Mouse (Mus musculus) intestine, postnatal 0 days (tissue): Measurements from ENCODE around the gene Hspa12a. TPM values are rescaled to one million over a fixed set of nuclear protein-coding genes. Genes with fewer than 3 reads are reported as not detected.

Experiments
- ATAC-seq: fragments of 200-750 bp; cut with Nextera tagmentation; 2 replicates; pipeline ENCODE4 v1.8.0; 2017; ENCODE audit warnings: mild to moderate bottlenecking, moderate TSS enrichment, moderate library complexity
- H3K27ac ChIP-seq: fragments of 300-500 bp; sonication (generic); 2 replicates; pipeline ENCODE4 v1.5.1; 2014; ENCODE audit warnings: mild to moderate bottlenecking, low read depth, low read length, moderate library complexity
- H3K27me3 ChIP-seq: fragments of 300-500 bp; sonication (generic); replicated peaks from 2 replicates; pipeline ENCODE4 v1.6.1; 2014; ENCODE audit warnings: low read length, mixed read lengths; ENCODE audit not compliant: control insufficient read depth, insufficient read depth
- H3K36me3 ChIP-seq: fragments of 300-500 bp; sonication (generic); 2 replicates; pipeline ENCODE4 v1.6.1; 2014; ENCODE audit warnings: mild to moderate bottlenecking, moderate library complexity; ENCODE audit not compliant: control insufficient read depth, insufficient read depth
- H3K4me1 ChIP-seq: fragments of 300-500 bp; sonication (generic); replicated peaks from 2 replicates; pipeline ENCODE4 v1.6.1; 2014; ENCODE audit warnings: antibody characterized with exemption, low read length, mixed read lengths; ENCODE audit not compliant: control insufficient read depth, insufficient read depth
- H3K4me2 ChIP-seq: fragments of 300-500 bp; sonication (generic); replicated peaks from 2 replicates; pipeline ENCODE4 v1.6.1; 2014; ENCODE audit warnings: low read depth, mild to moderate bottlenecking, moderate library complexity
- H3K4me3 ChIP-seq: fragments of 300-500 bp; sonication (generic); 2 replicates; pipeline ENCODE4 v1.5.1; 2014; ENCODE audit warnings: low read depth, low read length
- H3K9ac ChIP-seq: fragments of 300-500 bp; sonication (generic); 2 replicates; pipeline ENCODE4 v1.6.1; 2014; ENCODE audit warnings: mild to moderate bottlenecking, low read depth, low read length
- H3K9me3 ChIP-seq: fragments of 300-500 bp; sonication (generic); 2 replicates; pipeline ENCODE4 v1.6.1; 2016; ENCODE audit warnings: mixed run types; ENCODE audit not compliant: control insufficient read depth
- CTCF ChIP-seq: sonication (generic); IDR thresholded peaks from 2 replicates; pipeline ENCODE4 v1.5.1; 2016; ENCODE audit warnings: low read depth, mild to moderate bottlenecking, control low read depth, antibody characterized with exemption, moderate library complexity
- WGBS: fragments of 180-500 bp; shearing (Covaris S2); extraction: QIAGEN DNeasy Blood & Tissue Kit; methylation state at CpG from one replicate; pipeline ENCODE4 v1.1.7; 2014; 5-methylcytosine and 5-hydroxymethylcytosine counted together
- polyA plus RNA-seq: library from polyadenylated mRNA; unstranded; fragments of >200 nt; fragmentation: Nextera tagmentation; extraction: Ambion mirVana; gene quantifications from 2 replicates; pipeline ENCODE4 v1.2.1, GENCODE M21; 2015

The Hspa12a gene
- polyA plus RNA-seq, 1 experiment from 2014 or later = 3.6 TPM

GRCm38 (mm10) chr19:58952236-58952635 is 8.8 kb upstream of the Hspa12a start:
- WGBS = 70% methylated on average over 13 of the region's 13 CpGs
- Histone ChIP-seq H3K4me1 (no peaks in the 10 kb centered on the region), H3K36me3 (no peaks in the 10 kb centered on the region), H3K4me3 (no peak overlapping the region), H3K27ac (no peak overlapping the region), H3K9me3 (no peaks in the 10 kb centered on the region), H3K27me3 (0 out of 2 replicates have a peak, but pooled peaks cover 3% of the 10 kb centered on the region), H3K9ac (no peak overlapping the region), H3K4me2 (no peak overlapping the region)
- ATAC-seq = no peak
- no peak for TF ChIP-seq CTCF

- Histone ChIP-seq H3K9ac (no peak overlapping the region), H3K9me3 (no peaks in the 10 kb centered on the region), H3K27me3 (0 out of 2 replicates have a peak, but pooled peaks cover 3% of the 10 kb centered on the region), H3K4me2 (no peak overlapping the region), H3K4me1 (no peaks in the 10 kb centered on the region), H3K36me3 (no peaks in the 10 kb centered on the region), H3K4me3 (no peak overlapping the region), H3K27ac (no peak overlapping the region)
- no peak for ATAC-seq
- no peak for TF ChIP-seq CTCF
- 84% methylated on average over 3 of the region's 3 CpGs for WGBS
These were observed 8.1 kb upstream of the Hspa12a start for GRCm38 (mm10) chr19:58951521-58951920.

GRCm38 (mm10) chr19:58945959-58946358 is 2.5 kb upstream of the Hspa12a start:
- no peak for TF ChIP-seq CTCF
- WGBS = 86% methylated on average over 7 of the region's 7 CpGs
- no peaks in the 10 kb centered on the region for H3K9me3 ChIP-seq

DNA sequence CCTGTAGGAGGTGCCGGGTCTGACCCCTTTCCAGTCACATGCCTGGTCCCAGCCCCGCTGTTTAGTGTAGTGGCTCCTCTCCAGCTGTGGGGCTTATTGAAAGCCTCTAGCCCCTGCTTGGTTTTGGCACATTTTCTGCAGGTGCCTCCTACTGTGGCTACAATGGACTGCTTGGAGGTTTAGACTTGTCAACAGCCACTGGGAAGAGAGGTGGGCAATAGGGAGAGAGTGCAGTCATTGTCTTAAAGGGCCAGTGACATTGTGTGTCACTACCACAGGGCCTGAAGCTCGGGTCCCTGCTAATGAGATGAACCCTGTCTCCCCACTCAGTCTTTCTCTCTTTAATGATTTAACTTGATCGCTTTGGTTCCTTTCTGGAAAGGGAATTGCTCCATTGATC is 10.4 kb downstream of the Hspa12a start:
- H3K9me3 ChIP-seq = no peaks in the 10 kb centered on the region
- H3K4me1 ChIP-seq = no peaks in the 10 kb centered on the region
- H3K36me3 ChIP-seq = no peaks in the 10 kb centered on the region
- ATAC-seq = no peak
- H3K27me3 ChIP-seq = 0 out of 2 replicates have a peak, but pooled peaks cover 4% of the 10 kb centered on the region
- H3K27ac ChIP-seq = no peak overlapping the region
- no peak overlapping the region for H3K9ac ChIP-seq
- 39% methylated on average over 4 of the region's 4 CpGs for WGBS
- TF ChIP-seq CTCF = no peak
- H3K4me3 ChIP-seq = no peak overlapping the region
- no peak overlapping the region for H3K4me2 ChIP-seq

More at GRCm38 (mm10) chr19:58945959-58946358, 2.5 kb upstream of the Hspa12a start:
- Histone ChIP-seq H3K27ac (no peak overlapping the region), H3K4me1 (peaks cover 3% of the 10 kb centered on the region; the same call in 1 of the 2 replicates), H3K36me3 (no peaks in the 10 kb centered on the region), H3K4me2 (no peak overlapping the region), H3K4me3 (no peak overlapping the region), H3K9ac (no peak overlapping the region), H3K27me3 (no peaks in the 10 kb centered on the region)
- no peak for ATAC-seq

DNA sequence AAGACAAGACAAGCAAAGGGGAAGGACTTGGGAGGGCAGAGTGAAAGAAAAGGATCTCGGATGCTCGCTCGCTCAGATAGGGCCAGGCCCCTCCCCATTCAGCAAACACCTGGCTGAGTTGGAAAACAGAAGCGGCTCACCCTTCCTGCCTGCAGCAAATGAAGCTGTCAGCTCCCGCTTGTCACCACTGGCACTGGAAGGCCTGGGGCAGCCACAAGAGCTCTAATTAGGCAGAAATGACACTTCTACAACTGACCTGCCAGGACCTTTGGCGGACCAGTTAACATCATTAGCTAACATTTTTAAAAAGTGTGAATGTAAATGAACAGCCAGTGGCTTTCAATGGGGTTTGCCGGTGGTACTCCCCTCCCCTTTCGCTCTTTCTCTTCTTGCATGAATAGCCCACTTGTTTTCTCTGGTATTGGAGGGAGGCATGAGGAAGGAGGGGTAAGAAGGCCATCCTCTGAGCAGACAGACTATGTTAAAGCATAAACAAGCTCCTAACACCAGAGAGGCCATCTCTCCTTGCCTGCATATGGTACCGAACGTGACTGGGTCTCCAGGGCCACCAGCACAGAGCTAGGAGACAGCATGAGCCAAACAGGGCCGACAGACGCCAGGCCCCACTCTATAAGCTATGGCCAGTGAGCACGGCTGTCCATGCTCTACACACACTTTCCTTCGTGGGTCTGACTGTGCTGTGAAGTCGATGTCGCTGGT is 12.2 kb downstream of the Hspa12a start:
- no peaks in the 10 kb centered on the region for H3K36me3 ChIP-seq
- no peaks in the 10 kb centered on the region for H3K9me3 ChIP-seq
- no peak overlapping the region for H3K27ac ChIP-seq
- H3K9ac ChIP-seq = no peak overlapping the region
- 38% methylated on average over 16 of the region's 16 CpGs for WGBS
- no peak overlapping the region for H3K4me2 ChIP-seq
- no peaks in the 10 kb centered on the region for H3K4me1 ChIP-seq
- no peak overlapping the region for H3K4me3 ChIP-seq
- TF ChIP-seq CTCF = no peak
- no peak for ATAC-seq
- H3K27me3 ChIP-seq = 0 out of 2 replicates have a peak, but pooled peaks cover 4% of the 10 kb centered on the region

DNA sequence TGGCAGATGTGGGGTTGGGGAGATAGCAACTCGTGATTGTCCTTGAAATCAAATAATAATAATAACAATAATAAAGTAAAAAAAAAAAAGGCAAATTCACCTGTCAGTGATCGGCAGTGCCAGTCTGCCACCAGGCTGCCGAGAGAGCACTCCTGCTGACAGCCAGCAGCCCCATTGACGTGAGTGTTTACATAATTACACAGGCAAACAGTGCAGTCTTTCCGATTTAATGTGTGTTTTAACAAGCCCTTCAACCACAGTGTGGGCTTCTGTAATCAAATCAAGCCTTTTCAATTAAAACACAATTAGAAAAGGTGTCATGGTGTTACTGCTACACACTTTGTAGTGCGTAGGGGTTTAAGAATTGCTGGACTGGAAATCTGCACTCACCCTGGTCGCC is 24.3 kb downstream of the Hspa12a start:
- TF ChIP-seq CTCF = no peak

More for the DNA sequence above, 24.3 kb downstream of the Hspa12a start:
- H3K4me3 ChIP-seq = peak overlapping the region; percentile 19
- no peaks in the 10 kb centered on the region for H3K36me3 ChIP-seq
- H3K27ac ChIP-seq = no peak overlapping the region
- H3K27me3 ChIP-seq = 0 out of 2 replicates have a peak, but pooled peaks cover 5% of the 10 kb centered on the region
- WGBS = 30% methylated on average over 7 of the region's 7 CpGs
- H3K4me1 ChIP-seq = no peaks in the 10 kb centered on the region
- H3K9me3 ChIP-seq = no peaks in the 10 kb centered on the region
- no peak for ATAC-seq
- H3K4me2 ChIP-seq = peak overlapping the region; percentile 53
- H3K9ac ChIP-seq = no peak overlapping the region
